8 mouse cellular contexts compared by ENCODE assay signal in genomic region chr16:4640267-4641005, GRCm38 (mm10). TPM values are rescaled to one million over a fixed set of nuclear protein-coding genes. Genes with fewer than 3 reads are reported as not detected.
DNase-seq lines count a peak whose midpoint lies in the region; ATAC-seq and TF ChIP-seq lines count a peak whose summit lies in the region.

No protein-coding gene starts in this region.

- ATAC-seq in limb, embryonic 11.5 days (ENCODE audit: insufficient number of reproducible peaks, low FRiP score, low TSS enrichment, low read depth), result peak; percentile 22; the same call in 1 of the 2 replicates

- peak overlapping the region; percentile 82 for H3K4me2 ChIP-seq in limb, embryonic 11.5 days (ENCODE audit: low read depth, severe bottlenecking)

- H3K9me3 ChIP-seq in limb, embryonic 11.5 days (ENCODE audit: control insufficient read depth, low read length), result no peaks in the 10 kb centered on the region
- H3K9me3 ChIP-seq in midbrain, embryonic 10.5 days (replicated peaks), result no peaks in the 10 kb centered on the region

- peaks cover 10% of the 10 kb centered on the region for H3K4me1 ChIP-seq in brown adipose tissue, adult 24 weeks (ENCODE audit: control insufficient read depth, insufficient read depth, insufficient read length, low read length)
- H3K4me1 ChIP-seq in limb, embryonic 11.5 days (ENCODE audit: control insufficient read depth, insufficient read depth, low read length), result peaks cover 43% of the 10 kb centered on the region
- H3K4me1 ChIP-seq in midbrain, embryonic 10.5 days, result peaks cover 47% of the 10 kb centered on the region

- peak; percentile 46 to 58 for DNase-seq in heart, postnatal 10 days
- no peak for DNase-seq in limb, embryonic 11.5 days (ENCODE audit: low spot score)
- no peak for DNase-seq in midbrain, embryonic 10.5 days (ENCODE audit: low spot score)
- no peak for DNase-seq in cerebellum, adult 9-10 months
- no peak for DNase-seq in adrenal gland, postnatal 14 days
- no peak for DNase-seq in spleen, postnatal 14 days (ENCODE audit: low spot score in 2 of 2)

- 3% methylated on average over 17 of the region's 17 CpGs for WGBS in limb, embryonic 11.5 days
- 11% methylated on average over 17 of the region's 17 CpGs for WGBS in midbrain, embryonic 10.5 days

- H3ac ChIP-seq in C2C12 (ENCODE audit: control insufficient read depth, insufficient read length, low read depth), result peak overlapping the region; percentile 92

- H3K36me3 ChIP-seq in C2C12 (ENCODE audit: control insufficient read depth, insufficient read depth), result peaks cover 11% of the 10 kb centered on the region
- peaks cover 5% of the 10 kb centered on the region; the same call in 1 of the 2 replicates for H3K36me3 ChIP-seq in limb, embryonic 11.5 days (ENCODE audit: control insufficient read depth, insufficient read depth, low read length)
- H3K36me3 ChIP-seq in midbrain, embryonic 10.5 days, result no peaks in the 10 kb centered on the region

- intact Hi-C loops in heart, postnatal 10 days (cut with DNase I), result no loop called here

- H3K27ac ChIP-seq in brown adipose tissue, adult 24 weeks (replicated peaks; ENCODE audit: low read depth, low read length), result peak overlapping the region; percentile 51
- peak overlapping the region; percentile 77; the same call in 1 of the 2 replicates for H3K27ac ChIP-seq in limb, embryonic 11.5 days (replicated peaks; ENCODE audit: low read depth, low read length)
- H3K27ac ChIP-seq in midbrain, embryonic 10.5 days (replicated peaks), result peak overlapping the region; percentile 86

- peaks cover 54% of the 10 kb centered on the region for H3K79me2 ChIP-seq in C2C12 (ENCODE audit: control insufficient read depth, insufficient read depth)

- peak overlapping the region; percentile 89 for H3K9ac ChIP-seq in limb, embryonic 11.5 days (ENCODE audit: low read length)

- no peaks in the 10 kb centered on the region for H3K27me3 ChIP-seq in C2C12 (ENCODE audit: control insufficient read depth, insufficient read depth, insufficient read length)
- H3K27me3 ChIP-seq in limb, embryonic 11.5 days (ENCODE audit: control insufficient read depth, insufficient read depth, low read length), result no peaks in the 10 kb centered on the region
- H3K27me3 ChIP-seq in midbrain, embryonic 10.5 days (ENCODE audit: low read depth, poor library complexity, severe bottlenecking), result no peaks in the 10 kb centered on the region

- no peak for TF ChIP-seq CTCF in C2C12 (IDR thresholded peaks at IDR 0.05; ENCODE audit: control insufficient read depth, insufficient read depth, insufficient read length)

- peaks cover 32% of the 10 kb centered on the region for H3K79me3 ChIP-seq in C2C12 (ENCODE audit: low read depth)

- peak overlapping the region; percentile 93 for H3K4me3 ChIP-seq in C2C12 (ENCODE audit: insufficient read depth, poor library complexity, severe bottlenecking)
- H3K4me3 ChIP-seq in brown adipose tissue, adult 24 weeks (ENCODE audit: insufficient read depth, low read depth, low read length), result peak overlapping the region; percentile 81
- H3K4me3 ChIP-seq in limb, embryonic 11.5 days (ENCODE audit: low read depth, low read length), result peak overlapping the region; percentile 83
- H3K4me3 ChIP-seq in midbrain, embryonic 10.5 days, result peak overlapping the region; percentile 78

TF ChIP-seq in C2C12, 6 proteins besides CTCF, POLR2A, EP300 and RAD21:
- TF ChIP-seq CEBPB (IDR thresholded peaks at IDR 0.05; ENCODE audit: low read depth), result no peak
- no peak for TF ChIP-seq FOSL1 (IDR thresholded peaks at IDR 0.05; ENCODE audit: insufficient read depth, low read length, poor library complexity, severe bottlenecking)
- TF ChIP-seq MAX (IDR thresholded peaks at IDR 0.05), result no peak
- TF ChIP-seq MYOD1 (IDR thresholded peaks at IDR 0.05; ENCODE audit: control insufficient read depth, insufficient read length, low read depth), result no peak
- TF ChIP-seq USF1 (IDR thresholded peaks at IDR 0.05; ENCODE audit: low read depth), result no peak
- no peak for TF ChIP-seq MYOG (IDR thresholded peaks at IDR 0.05; ENCODE audit: control insufficient read depth, extremely low read depth, insufficient read length)

RNA-seq across cellular contexts. Expression of gene Dnaja3, which starts 0.6 kb away (rescaled TPM):
- polyA plus RNA-seq in C2C12 (2012; fragmentation: generic; extraction: Trizol), result 33.0 TPM
- 193 and 221 TPM in 2 replicates for polyA plus RNA-seq in brown adipose tissue, adult 24 weeks (2012; ENCODE audit: insufficient read depth, insufficient read length, missing spikeins)
- 100 to 1,000 TPM; 106 to 107 TPM for total RNA-seq in heart, postnatal 10 days (2021)
- polyA plus RNA-seq in limb, embryonic 11.5 days (2014; fragmentation: Nextera tagmentation; extraction: Ambion mirVana), result 56.5 and 59.1 TPM in 2 replicates
- polyA plus RNA-seq in midbrain, embryonic 10.5 days (2016; fragmentation: Nextera tagmentation; extraction: Ambion mirVana), result 59.9 and 66.1 TPM in 2 replicates
- total RNA-seq in adrenal gland, postnatal 14 days (2021), result 166 and 173 TPM in 2 replicates

RNA-seq across cellular contexts. Expression of gene Vasn, which starts 0.7 kb away (rescaled TPM):
- 49.6 TPM for polyA plus RNA-seq in C2C12 (2012; fragmentation: generic; extraction: Trizol)
- 4.2 and 4.4 TPM in 2 replicates for polyA plus RNA-seq in brown adipose tissue, adult 24 weeks (2012; ENCODE audit: insufficient read depth, insufficient read length, missing spikeins)
- total RNA-seq in heart, postnatal 10 days (2021), result 10 to 100 TPM; 13.6 to 18.0 TPM
- polyA plus RNA-seq in limb, embryonic 11.5 days (2014; fragmentation: Nextera tagmentation; extraction: Ambion mirVana), result 20.2 and 22.3 TPM in 2 replicates
- 9.0 and 10.6 TPM in 2 replicates for polyA plus RNA-seq in midbrain, embryonic 10.5 days (2016; fragmentation: Nextera tagmentation; extraction: Ambion mirVana)
- total RNA-seq in adrenal gland, postnatal 14 days (2021), result 11.4 and 14.9 TPM in 2 replicates

RNA-seq across cellular contexts. Expression of gene Pam16, which starts 15.6 kb away (rescaled TPM):
- polyA plus RNA-seq in C2C12 (2012; fragmentation: generic; extraction: Trizol), result 94.8 TPM
- 140 and 178 TPM in 2 replicates for polyA plus RNA-seq in brown adipose tissue, adult 24 weeks (2012; ENCODE audit: insufficient read depth, insufficient read length, missing spikeins)
- total RNA-seq in heart, postnatal 10 days (2021), result 100 to 1,000 TPM in 1 of 2 experiments, 10 to 100 TPM in 1; 96.6 to 125 TPM
- 107 and 115 TPM in 2 replicates for polyA plus RNA-seq in limb, embryonic 11.5 days (2014; fragmentation: Nextera tagmentation; extraction: Ambion mirVana)
- polyA plus RNA-seq in midbrain, embryonic 10.5 days (2016; fragmentation: Nextera tagmentation; extraction: Ambion mirVana), result 91.0 and 94.8 TPM in 2 replicates
- total RNA-seq in adrenal gland, postnatal 14 days (2021), result 108 and 140 TPM in 2 replicates

RNA-seq across cellular contexts. Expression of gene Coro7, which starts 39.1 kb away (rescaled TPM):
- 6.0 TPM for polyA plus RNA-seq in C2C12 (2012; fragmentation: generic; extraction: Trizol)
- polyA plus RNA-seq in brown adipose tissue, adult 24 weeks (2012; ENCODE audit: insufficient read depth, insufficient read length, missing spikeins), result 10.6 and 28.7 TPM in 2 replicates
- total RNA-seq in heart, postnatal 10 days (2021), result 10 to 100 TPM; 24.6 to 26.1 TPM
- 13.1 and 15.7 TPM in 2 replicates for polyA plus RNA-seq in limb, embryonic 11.5 days (2014; fragmentation: Nextera tagmentation; extraction: Ambion mirVana)
- 21.4 and 25.0 TPM in 2 replicates for polyA plus RNA-seq in midbrain, embryonic 10.5 days (2016; fragmentation: Nextera tagmentation; extraction: Ambion mirVana)
- total RNA-seq in adrenal gland, postnatal 14 days (2021), result 33.6 and 38.7 TPM in 2 replicates

RNA-seq across cellular contexts. Expression of gene Glis2, which starts 45.9 kb away (rescaled TPM):
- polyA plus RNA-seq in C2C12 (2012; fragmentation: generic; extraction: Trizol), result 23.6 TPM
- polyA plus RNA-seq in brown adipose tissue, adult 24 weeks (2012; ENCODE audit: insufficient read depth, insufficient read length, missing spikeins), result 2.9 and 5.7 TPM in 2 replicates
- total RNA-seq in heart, postnatal 10 days (2021), result 10 to 100 TPM; 27.6 to 34.5 TPM
- 26.2 and 27.4 TPM in 2 replicates for polyA plus RNA-seq in limb, embryonic 11.5 days (2014; fragmentation: Nextera tagmentation; extraction: Ambion mirVana)
- polyA plus RNA-seq in midbrain, embryonic 10.5 days (2016; fragmentation: Nextera tagmentation; extraction: Ambion mirVana), result 23.0 and 23.6 TPM in 2 replicates
- total RNA-seq in adrenal gland, postnatal 14 days (2021), result 23.7 and 25.1 TPM in 2 replicates

Comparison
In these comparisons a context has a peak if more than half of its experiments do, and no peak if none do; other contexts are left out.
1. DNase-seq: peak in heart, postnatal 10 days (2 of 2); none in limb, embryonic 11.5 days (single experiment), midbrain, embryonic 10.5 days (single experiment), cerebellum, adult 9-10 months (single experiment), adrenal gland, postnatal 14 days (single experiment) and spleen, postnatal 14 days (0 of 2).
2. Peak in every context shown above with its lines, with median percentiles within 50 percentile points of each other: H3K4me3 ChIP-seq and H3K27ac ChIP-seq.